Mouse (Mus musculus) forebrain, postnatal 0 days (tissue): ENCODE measurements at regions not wholly inside any gene's neighbourhood (a gene's known extent, or its start where the extent isn't known, plus 50 kb on each side); places are given as distances from the start of the nearest gene placed in this dataset.

Source experiments
- ATAC-seq: fragments of 200-750 bp; cut with Nextera tagmentation; 2 replicates; pipeline ENCODE4 v1.8.0; 2017; ENCODE audit warnings: mild to moderate bottlenecking, moderate library complexity
- DNase-seq: peaks from one replicate; pipeline ENCODE4 v3.0.0-alpha.2; 2015
- H3K27ac ChIP-seq: fragments of 300-500 bp; sonication (generic); 2 replicates; pipeline ENCODE4 v1.5.1; 2014; ENCODE audit warnings: low read depth, mild to moderate bottlenecking, antibody characterized with exemption, low read length, moderate library complexity, mixed read lengths
- H3K27me3 ChIP-seq: fragments of 300-500 bp; sonication (generic); 2 replicates; pipeline ENCODE4 v1.6.1; 2014; ENCODE audit warnings: mild to moderate bottlenecking, low read length, mixed read lengths; ENCODE audit not compliant: insufficient read depth
- H3K36me3 ChIP-seq: fragments of 300-500 bp; sonication (generic); 2 replicates; pipeline ENCODE4 v1.6.1; 2014; ENCODE audit warnings: mild to moderate bottlenecking, moderate library complexity; ENCODE audit not compliant: insufficient read depth
- H3K4me1 ChIP-seq: fragments of 300-500 bp; sonication (generic); 2 replicates; pipeline ENCODE4 v1.6.1; 2014; ENCODE audit warnings: antibody characterized with exemption; ENCODE audit not compliant: insufficient read depth
- H3K4me2 ChIP-seq: fragments of 300-500 bp; sonication (generic); 2 replicates; pipeline ENCODE4 v1.6.1; 2014; ENCODE audit warnings: low read depth, mild to moderate bottlenecking, moderate library complexity
- H3K4me3 ChIP-seq: fragments of 300-500 bp; sonication (generic); 2 replicates; pipeline ENCODE4 v1.5.1; 2014; ENCODE audit warnings: low read depth, low read length, mixed read lengths
- H3K9ac ChIP-seq: fragments of 300-500 bp; sonication (generic); 2 replicates; pipeline ENCODE4 v1.6.1; 2014; ENCODE audit warnings: mild to moderate bottlenecking
- H3K9me3 ChIP-seq: fragments of 300-500 bp; sonication (generic); 2 replicates; pipeline ENCODE4 v1.6.1; 2016; ENCODE audit warnings: low read length
- CTCF ChIP-seq: sonication (generic); IDR thresholded peaks from 2 replicates; pipeline ENCODE4 v1.5.1; 2016; ENCODE audit warnings: antibody characterized with exemption, control low read depth, low read depth
- WGBS: fragments of 180-500 bp; shearing (Covaris S2); extraction: QIAGEN DNeasy Blood & Tissue Kit; methylation state at CpG from one replicate; pipeline ENCODE4 v1.1.7; 2014; 5-methylcytosine and 5-hydroxymethylcytosine counted together
- microRNA-seq, 2 experiments: library from miRNA; unstranded; fragments of <30 nt; microRNA quantifications; one replicate each; pipeline ENCODE4; 2016

DNA sequence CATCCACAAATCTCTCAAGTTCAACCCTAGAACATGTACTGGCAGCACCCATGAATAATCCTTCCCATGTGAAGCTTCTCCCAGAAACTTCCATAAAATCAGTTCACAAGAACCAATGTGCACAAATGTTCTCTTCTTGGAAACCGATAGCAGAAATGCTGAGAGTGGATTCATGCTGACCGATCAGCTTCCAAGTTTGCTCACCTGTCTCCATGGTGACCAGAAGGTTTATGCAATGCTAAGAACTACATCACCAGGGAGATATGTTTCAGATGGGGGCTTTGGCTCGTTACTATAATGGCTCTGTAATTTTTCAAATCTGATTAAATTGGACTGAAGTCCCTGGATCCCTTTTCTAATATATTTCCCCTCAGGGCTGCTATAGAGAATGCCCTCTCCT lies 74.4 kb upstream of the Gm9747 start:
- Histone ChIP-seq H3K27ac (no peak overlapping the region), H3K4me1 (no peaks in the 10 kb centered on the region; the same call in 1 of the 2 replicates), H3K4me2 (no peak overlapping the region), H3K4me3 (no peak overlapping the region), H3K9me3 (no peaks in the 10 kb centered on the region), H3K36me3 (no peaks in the 10 kb centered on the region), H3K27me3 (no peaks in the 10 kb centered on the region), H3K9ac (no peak overlapping the region)
- no peak for TF ChIP-seq CTCF
- 34% methylated on average over 3 of the region's 3 CpGs for WGBS
- DNase-seq: peak; percentile 24
- peak; percentile 60; the same call in 1 of the 2 replicates for ATAC-seq

DNA sequence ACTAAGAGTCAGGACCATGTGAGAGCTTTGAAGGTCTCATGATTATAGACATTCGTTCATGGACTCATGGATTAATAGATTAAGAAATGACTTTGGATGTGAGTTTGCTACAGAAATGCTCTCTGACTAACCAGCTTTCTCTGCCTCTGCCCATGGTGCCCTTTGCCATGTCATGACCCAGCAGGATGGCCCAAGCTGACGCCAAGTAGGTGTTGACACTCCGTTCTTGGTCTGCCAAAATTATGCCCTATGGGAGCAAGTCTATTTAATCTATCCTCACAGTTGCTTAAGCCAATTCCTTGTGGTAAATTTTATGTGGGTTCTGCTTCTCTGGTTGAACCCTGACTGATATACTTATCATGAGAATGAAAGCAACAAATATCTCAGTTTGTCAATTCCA lies 73.7 kb upstream of the Gm9747 start:
- Histone ChIP-seq H3K36me3 (no peaks in the 10 kb centered on the region), H3K4me2 (no peak overlapping the region), H3K9me3 (no peaks in the 10 kb centered on the region), H3K4me3 (no peak overlapping the region), H3K4me1 (no peaks in the 10 kb centered on the region; the same call in 1 of the 2 replicates), H3K27me3 (no peaks in the 10 kb centered on the region), H3K27ac (no peak overlapping the region), H3K9ac (no peak overlapping the region)
- no peak for TF ChIP-seq CTCF
- ATAC-seq (no peak), DNase-seq (no peak)
- 94% methylated on average over 3 of the region's 3 CpGs for WGBS

DNA sequence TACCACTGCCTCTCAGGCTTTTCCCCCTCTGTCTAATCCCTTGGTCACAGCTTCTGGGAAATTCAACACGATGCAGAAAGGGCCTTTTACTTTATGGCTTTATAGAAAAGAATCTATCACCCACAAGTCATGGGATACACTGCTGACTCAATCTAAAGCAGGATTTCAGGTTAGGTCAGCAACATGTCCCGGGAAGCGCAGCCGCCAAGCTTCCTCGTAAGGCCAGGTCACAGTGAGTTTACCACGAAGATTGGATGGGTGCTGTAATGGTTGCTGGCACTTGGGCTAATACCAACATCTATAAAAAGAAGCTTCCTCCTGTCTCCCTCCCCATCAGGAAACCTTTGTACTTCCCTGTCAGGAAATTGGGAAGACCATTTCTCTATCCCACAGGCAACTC lies 70.0 kb upstream of the Gm9747 start:
- no peak overlapping the region for H3K27ac ChIP-seq
- H3K9me3 ChIP-seq: no peaks in the 10 kb centered on the region
- H3K4me2 ChIP-seq: no peak overlapping the region
- DNase-seq (no peak), ATAC-seq (no peak)
- WGBS: 91% methylated on average over 6 of the region's 6 CpGs
- TF ChIP-seq CTCF: no peak
- no peak overlapping the region for H3K4me3 ChIP-seq
- H3K9ac ChIP-seq: no peak overlapping the region
- H3K4me1 ChIP-seq: no peaks in the 10 kb centered on the region
- H3K27me3 ChIP-seq: no peaks in the 10 kb centered on the region
- no peaks in the 10 kb centered on the region for H3K36me3 ChIP-seq

DNA sequence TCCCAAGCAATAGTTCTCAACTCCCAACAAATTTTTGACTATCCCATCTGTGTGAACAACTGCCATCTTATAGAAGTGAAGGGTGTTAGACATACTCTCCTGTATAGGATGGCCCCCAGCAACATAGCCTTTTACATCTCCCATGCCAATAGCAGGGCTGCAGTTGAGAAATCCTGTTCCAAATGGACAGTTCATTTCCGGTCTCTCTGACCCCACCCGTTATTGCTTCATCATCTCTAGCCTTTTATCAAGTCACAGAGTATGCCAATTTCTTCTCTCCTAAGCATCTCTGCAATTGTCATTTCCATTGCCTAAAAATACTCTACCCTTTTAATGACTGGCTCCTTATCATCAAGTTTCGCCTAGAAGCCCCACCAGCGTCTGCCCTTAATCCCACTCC lies 64.8 kb upstream of the Gm9747 start:
- no peak for ATAC-seq
- Histone ChIP-seq H3K9ac (no peak overlapping the region), H3K36me3 (no peaks in the 10 kb centered on the region), H3K4me1 (no peaks in the 10 kb centered on the region), H3K27ac (no peak overlapping the region), H3K27me3 (no peaks in the 10 kb centered on the region), H3K9me3 (no peaks in the 10 kb centered on the region), H3K4me3 (no peak overlapping the region), H3K4me2 (no peak overlapping the region)
- WGBS: 90% methylated on average over 4 of the region's 4 CpGs
- DNase-seq: no peak
- TF ChIP-seq CTCF: no peak

DNA sequence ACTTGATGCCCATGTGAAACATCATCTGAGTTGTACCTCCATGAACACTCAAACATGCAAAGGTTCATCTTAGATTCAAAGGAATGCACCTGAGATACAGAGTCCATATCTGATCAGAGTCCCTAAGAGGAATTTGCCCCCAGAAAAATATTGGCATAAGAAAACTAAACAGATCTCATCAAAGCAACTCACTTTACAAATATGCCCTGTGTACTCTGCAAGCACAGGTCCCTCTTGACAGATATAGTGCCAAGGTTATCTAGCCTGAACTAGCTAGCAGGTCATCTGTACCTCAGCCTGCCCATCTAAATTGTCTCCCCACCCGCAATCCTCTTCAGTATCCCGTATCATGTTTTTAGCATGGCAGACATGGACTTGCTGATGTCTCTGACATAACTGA lies 64.0 kb upstream of the Gm9747 start:
- Histone ChIP-seq H3K27me3 (no peaks in the 10 kb centered on the region), H3K9me3 (no peaks in the 10 kb centered on the region), H3K9ac (no peak overlapping the region), H3K4me2 (no peak overlapping the region), H3K4me3 (no peak overlapping the region), H3K36me3 (no peaks in the 10 kb centered on the region), H3K27ac (no peak overlapping the region), H3K4me1 (no peaks in the 10 kb centered on the region)
- TF ChIP-seq CTCF: no peak
- DNase-seq (no peak), ATAC-seq (no peak)
- WGBS: 97% methylated on average over 2 of the region's 2 CpGs

DNA sequence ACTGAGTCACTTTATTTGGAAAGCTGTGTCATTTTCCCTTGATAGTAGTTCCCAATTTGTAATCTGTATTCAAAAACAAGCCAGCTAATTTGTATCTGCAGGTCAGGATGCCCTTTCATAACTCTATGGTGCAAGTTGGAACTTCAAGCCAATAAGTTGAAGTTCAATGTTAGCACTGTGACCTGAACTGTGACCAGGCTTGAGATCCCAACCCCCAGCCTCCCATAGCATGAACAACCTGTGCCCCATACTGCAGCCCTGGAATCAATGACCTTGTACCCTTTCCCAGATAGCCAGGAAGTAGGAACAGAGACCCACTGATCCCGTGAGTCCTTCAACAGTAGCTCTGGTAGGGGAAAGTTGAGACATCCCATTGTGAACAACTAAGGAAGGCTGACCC lies 52.5 kb upstream of the Gm9747 start:
- TF ChIP-seq CTCF: no peak
- Histone ChIP-seq H3K9me3 (no peaks in the 10 kb centered on the region), H3K9ac (no peak overlapping the region), H3K27ac (no peak overlapping the region), H3K4me2 (no peak overlapping the region), H3K4me3 (no peak overlapping the region), H3K36me3 (no peaks in the 10 kb centered on the region), H3K4me1 (no peaks in the 10 kb centered on the region), H3K27me3 (no peaks in the 10 kb centered on the region)
- DNase-seq: no peak
- WGBS: 100% methylated on average over 1 of the region's 1 CpGs
- no peak for ATAC-seq

Small RNAs in the stretch of these regions (microRNA-seq; reads per million reads assigned to microRNA genes)
- 0 reads per million in 2 experiments for gene Mir6344
